Mouse (Mus musculus): Measurements from ENCODE around the gene Tomm22. TPM values are rescaled to one million over a fixed set of nuclear protein-coding genes. Genes with fewer than 3 reads are reported as not detected.

Tomm22 gene
- polyA plus RNA-seq (2012; rRNA removed), result 22.7 and 23.0 TPM in 2 replicates

GRCm38 (mm10) chr15:79670249-79670971, at the start of gene Tomm22:
Gene Tomm22, plus strand, starts transcription at chr15:79670861.

DNA sequence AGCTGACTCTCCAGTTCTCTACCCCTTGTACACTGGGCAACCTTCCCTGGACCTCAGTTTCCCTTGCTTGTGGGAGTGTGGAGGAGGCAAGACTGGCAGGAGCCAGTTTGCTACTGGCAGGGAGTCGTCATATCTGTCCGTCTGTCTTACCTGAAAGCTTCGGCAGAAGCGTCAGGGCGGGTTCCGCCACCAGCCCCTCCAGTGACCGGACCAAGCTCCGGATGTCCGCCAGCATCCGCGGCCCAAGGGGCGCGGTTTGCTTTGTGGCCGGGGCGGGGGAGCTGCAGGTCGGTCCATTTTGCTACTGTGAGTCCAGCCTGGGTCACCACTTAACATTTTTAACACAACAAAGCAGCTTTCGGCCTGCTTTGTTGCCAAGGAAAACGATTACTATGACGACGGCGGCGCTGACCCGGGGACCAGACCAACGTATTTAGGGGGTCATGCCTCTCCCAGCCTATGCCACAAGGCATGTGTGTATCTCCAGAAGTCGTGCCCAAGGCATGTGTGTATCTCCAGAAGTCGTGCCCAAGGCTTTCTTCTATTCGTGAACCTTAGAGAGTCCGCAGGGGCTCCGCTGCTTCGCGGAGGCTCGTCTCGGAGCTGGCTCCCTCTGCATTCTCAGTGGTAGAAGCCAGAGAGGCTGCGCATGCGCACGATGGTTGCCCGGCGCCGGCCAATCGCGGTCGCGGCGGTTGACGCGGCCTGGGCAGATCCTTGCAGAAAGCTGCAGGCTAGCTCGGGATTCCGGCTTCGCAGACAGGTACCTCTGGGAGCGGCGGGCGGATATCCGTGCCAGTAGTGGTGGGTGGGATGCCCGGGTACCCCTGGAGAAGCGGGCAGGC, 11.9 kb upstream of the Tomm22 start, which contains the start of the genes Fam227a and Cby1:
Fam227a (minus strand) TSS at position 426 of the 845 bp plus-strand sequence.
Cby1 (plus strand) TSS at position 669 of the 845 bp plus-strand sequence.

DNA sequence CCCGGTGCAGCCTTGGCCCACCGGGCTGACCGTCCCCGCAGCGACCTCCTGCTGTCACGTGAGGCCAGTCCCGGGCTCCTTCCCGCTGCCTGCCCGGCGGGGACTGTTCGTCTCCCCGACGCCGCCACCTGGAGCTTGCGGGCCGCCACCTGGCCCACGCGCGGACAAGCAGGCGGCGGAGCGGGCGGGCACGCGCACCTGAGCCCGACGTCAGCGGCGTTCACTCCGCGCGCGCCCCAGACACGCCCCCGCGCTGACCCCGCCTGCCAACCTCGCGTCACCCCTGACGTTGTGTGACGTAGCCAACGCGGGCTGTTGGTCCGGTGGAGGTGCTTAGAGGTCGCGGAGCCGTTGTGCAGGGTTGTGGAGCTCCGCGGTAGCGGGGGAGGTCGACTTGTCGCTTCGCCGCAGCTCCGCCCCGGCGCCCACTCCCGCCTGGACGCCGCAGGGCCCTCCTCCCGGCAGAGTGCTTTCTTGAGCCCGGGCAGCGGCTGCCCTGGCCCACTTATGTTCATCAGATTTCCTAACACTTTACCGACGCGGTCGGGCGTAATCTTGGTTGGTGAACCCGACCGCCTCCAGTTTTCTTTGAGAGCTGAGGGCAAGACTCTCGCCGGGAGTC, 17.1 kb downstream of the Tomm22 start, which contains the start of gene Josd1:
Josd1 (minus strand) TSS at position 274 of the 622 bp plus-strand sequence.

DNA sequence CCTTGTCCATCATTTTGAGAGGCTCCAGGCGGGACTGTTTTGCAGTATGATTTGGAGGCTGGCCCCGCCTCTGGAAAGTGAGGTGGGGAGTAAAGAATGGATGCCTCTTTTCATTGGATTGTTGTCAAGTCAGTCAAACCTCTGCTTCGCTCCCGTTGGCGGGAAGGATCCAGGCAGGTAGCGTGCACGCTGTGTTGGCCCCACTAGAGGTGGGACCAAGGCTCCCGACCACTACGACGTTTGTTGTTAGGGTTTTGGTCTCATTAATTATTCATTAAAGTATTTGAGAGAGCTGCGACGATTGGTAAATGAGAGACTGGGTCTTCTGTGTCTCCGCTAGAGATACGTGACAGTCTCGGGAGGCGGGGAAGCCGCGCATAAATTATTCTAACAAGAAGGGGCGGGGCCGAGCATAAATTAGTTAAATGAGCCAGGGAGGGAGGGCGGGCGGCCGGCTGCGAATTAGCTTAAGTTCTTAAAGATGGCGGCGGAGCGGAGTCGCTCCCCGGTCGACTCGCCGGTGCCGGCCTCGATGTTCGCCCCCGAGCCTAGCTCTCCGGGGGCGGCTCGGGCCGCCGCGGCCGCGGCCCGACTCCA, 19.9 kb downstream of the Tomm22 start, which contains the start of gene Gtpbp1:
Gtpbp1 (plus strand) TSS at position 420 of the 597 bp plus-strand sequence.

Other genes with a start within 250 kb of the Tomm22 start
- 70.4 and 118 TPM in 2 replicates for gene Csnk1e, start 215.3 kb upstream of the Tomm22 start, polyA plus RNA-seq (2012; rRNA removed)
- gene Kcnj4, start 165.6 kb upstream of the Tomm22 start, polyA plus RNA-seq (2012; rRNA removed), result 0.26 and 0.33 TPM in 2 replicates
- 37.3 and 39.4 TPM in 2 replicates for gene Kdelr3, start 154.4 kb upstream of the Tomm22 start, polyA plus RNA-seq (2012; rRNA removed)
- 403 and 414 TPM in 2 replicates for gene Ddx17, start 124.1 kb upstream of the Tomm22 start, polyA plus RNA-seq (2012; rRNA removed)
- gene Dmc1, start 65.8 kb upstream of the Tomm22 start, polyA plus RNA-seq (2012; rRNA removed), result 0.21 and 0.28 TPM in 2 replicates
- gene Fam227a, start 11.9 kb upstream of the Tomm22 start, polyA plus RNA-seq (2012; rRNA removed), result 2.0 and 2.2 TPM in 2 replicates
- 7.0 and 9.9 TPM in 2 replicates for gene Cby1, start 11.7 kb upstream of the Tomm22 start, polyA plus RNA-seq (2012; rRNA removed)
- 48.7 and 57.4 TPM in 2 replicates for gene Josd1, start 17.1 kb downstream of the Tomm22 start, polyA plus RNA-seq (2012; rRNA removed)
- 43.0 and 45.0 TPM in 2 replicates for gene Gtpbp1, start 20.0 kb downstream of the Tomm22 start, polyA plus RNA-seq (2012; rRNA removed)
- gene Sun2, start 71.7 kb downstream of the Tomm22 start, polyA plus RNA-seq (2012; rRNA removed), result 58.9 and 61.5 TPM in 2 replicates
- gene Dnal4, start 107.0 kb downstream of the Tomm22 start, polyA plus RNA-seq (2012; rRNA removed), result 44.1 and 58.8 TPM in 2 replicates
- gene Nptxr, start 133.9 kb downstream of the Tomm22 start, polyA plus RNA-seq (2012; rRNA removed), result 6.4 and 7.0 TPM in 2 replicates
- 0.75 and 10.2 TPM in 2 replicates for gene Npcd, start 163.4 kb downstream of the Tomm22 start, polyA plus RNA-seq (2012; rRNA removed)
- 174 and 177 TPM in 2 replicates for gene Cbx6, start 163.8 kb downstream of the Tomm22 start, polyA plus RNA-seq (2012; rRNA removed)
- 23.8 and 30.9 TPM in 2 replicates for gene Apobec3, start 220.8 kb downstream of the Tomm22 start, polyA plus RNA-seq (2012; rRNA removed)